Mouse (Mus musculus): ENCODE data around the gene Cox10. TPM values are rescaled to one million over a fixed set of nuclear protein-coding genes. Genes with fewer than 3 reads are reported as not detected.

Cox10 gene
- total and polyA plus RNA-seq, 2 experiments from 2014 or later = 20.9 to 33.0 TPM

GRCm38 (mm10) chr11:63921044-63921951 lies 158.0 kb downstream of the Cox10 start:
- ATAC-seq (no peak), DNase-seq (ENCODE audit: low spot score) (peak; percentile 37)
- peak overlapping the region; percentile 48; the same call in 1 of the 2 replicates for H3K27ac ChIP-seq
- H3K4me1 ChIP-seq (ENCODE audit: insufficient read depth, low read length) = peaks cover 7% of the 10 kb centered on the region
- H3K9me3 ChIP-seq (ENCODE audit: low read length) = no peaks in the 10 kb centered on the region
- H3K27me3 ChIP-seq (ENCODE audit: insufficient read depth, low read length) = peaks cover 60% of the 10 kb centered on the region
- H3K9ac ChIP-seq (replicated peaks; ENCODE audit: low read length) = peak overlapping the region; percentile 41
- peak overlapping the region; percentile 48 for H3K4me3 ChIP-seq (ENCODE audit: low read length)
- no peaks in the 10 kb centered on the region for H3K36me3 ChIP-seq (ENCODE audit: insufficient read depth, low read length)
- TF ChIP-seq CTCF (IDR thresholded peaks at IDR 0.05; ENCODE audit: low read depth) = no peak
- under 1% methylated on average over 76 of the region's 80 CpGs for WGBS
- H3K4me2 ChIP-seq (ENCODE audit: low read depth, low read length) = peak overlapping the region; percentile 67

GRCm38 (mm10) chr11:63920531-63920930 lies 158.7 kb downstream of the Cox10 start:
- Histone ChIP-seq H3K4me3 (ENCODE audit: low read length) (peak overlapping the region; percentile 48), H3K27me3 (ENCODE audit: insufficient read depth, low read length) (peaks cover 65% of the 10 kb centered on the region), H3K9ac (replicated peaks; ENCODE audit: low read length) (peak overlapping the region; percentile 44), H3K27ac (peak overlapping the region; percentile 26; the same call in 1 of the 2 replicates), H3K4me2 (ENCODE audit: low read depth, low read length) (peak overlapping the region; percentile 67), H3K4me1 (ENCODE audit: insufficient read depth, low read length) (peaks cover 7% of the 10 kb centered on the region), H3K9me3 (ENCODE audit: low read length) (no peaks in the 10 kb centered on the region), H3K36me3 (ENCODE audit: insufficient read depth, low read length) (no peaks in the 10 kb centered on the region)
- DNase-seq (ENCODE audit: low spot score) (peak; percentile 93), ATAC-seq (peak; percentile 77)
- WGBS = under 1% methylated on average over 33 of the region's 33 CpGs
- TF ChIP-seq CTCF (IDR thresholded peaks at IDR 0.05; ENCODE audit: low read depth) = peak; percentile 86

- 6% methylated on average over 52 of the region's 52 CpGs for WGBS
- peak overlapping the region; percentile 48 for H3K4me3 ChIP-seq (ENCODE audit: low read length)
- H3K27me3 ChIP-seq (ENCODE audit: insufficient read depth, low read length) = peaks cover 67% of the 10 kb centered on the region
- TF ChIP-seq CTCF (IDR thresholded peaks at IDR 0.05; ENCODE audit: low read depth) = no peak
- no peak overlapping the region for H3K27ac ChIP-seq
- DNase-seq (ENCODE audit: low spot score) (no peak), ATAC-seq (no peak)
- H3K9ac ChIP-seq (replicated peaks; ENCODE audit: low read length) = peak overlapping the region; percentile 44; the same call in 1 of the 2 replicates
- H3K36me3 ChIP-seq (ENCODE audit: insufficient read depth, low read length) = no peaks in the 10 kb centered on the region
- no peaks in the 10 kb centered on the region for H3K9me3 ChIP-seq (ENCODE audit: low read length)
- peak overlapping the region; percentile 67 for H3K4me2 ChIP-seq (ENCODE audit: low read depth, low read length)
- peaks cover 9% of the 10 kb centered on the region for H3K4me1 ChIP-seq (ENCODE audit: insufficient read depth, low read length)
Measured at GRCm38 (mm10) chr11:63919211-63920098, 159.8 kb downstream of the Cox10 start.

GRCm38 (mm10) chr11:63918321-63919105 lies 160.8 kb downstream of the Cox10 start:
- no peak overlapping the region for H3K9ac ChIP-seq (replicated peaks; ENCODE audit: low read length)
- no peak for DNase-seq (ENCODE audit: low spot score)
- TF ChIP-seq CTCF (IDR thresholded peaks at IDR 0.05; ENCODE audit: low read depth) = no peak
- peak overlapping the region; percentile 67 for H3K4me2 ChIP-seq (ENCODE audit: low read depth, low read length)
- 29% methylated on average over 17 of the region's 17 CpGs for WGBS
- ATAC-seq = no peak
- no peaks in the 10 kb centered on the region for H3K9me3 ChIP-seq (ENCODE audit: low read length)
- peak overlapping the region; percentile 48 for H3K4me3 ChIP-seq (ENCODE audit: low read length)
- H3K27ac ChIP-seq = no peak overlapping the region
- peaks cover 13% of the 10 kb centered on the region for H3K4me1 ChIP-seq (ENCODE audit: insufficient read depth, low read length)
- H3K36me3 ChIP-seq (ENCODE audit: insufficient read depth, low read length) = no peaks in the 10 kb centered on the region
- peaks cover 60% of the 10 kb centered on the region for H3K27me3 ChIP-seq (ENCODE audit: insufficient read depth, low read length)

GRCm38 (mm10) chr11:63917561-63917960 lies 161.7 kb downstream of the Cox10 start:
- 40% methylated on average over 6 of the region's 6 CpGs for WGBS
- TF ChIP-seq CTCF (IDR thresholded peaks at IDR 0.05; ENCODE audit: low read depth) = no peak

GRCm38 (mm10) chr11:63914388-63914787 lies 164.9 kb downstream of the Cox10 start:
- no peaks in the 10 kb centered on the region for H3K36me3 ChIP-seq (ENCODE audit: insufficient read depth, low read length)
- peak overlapping the region; percentile 74 for H3K4me2 ChIP-seq (ENCODE audit: low read depth, low read length)
- no peaks in the 10 kb centered on the region for H3K9me3 ChIP-seq (ENCODE audit: low read length)
- 1% methylated on average over 20 of the region's 20 CpGs for WGBS
- no peak overlapping the region for H3K27ac ChIP-seq
- ATAC-seq = peak; percentile 86
- DNase-seq (ENCODE audit: low spot score) = peak; percentile 81
- peaks cover 35% of the 10 kb centered on the region for H3K27me3 ChIP-seq (ENCODE audit: insufficient read depth, low read length)
- H3K4me1 ChIP-seq (ENCODE audit: insufficient read depth, low read length) = 0 out of 2 replicates have a peak, but pooled peaks cover 6% of the 10 kb centered on the region
- peak overlapping the region; percentile 34 for H3K4me3 ChIP-seq (ENCODE audit: low read length)
- TF ChIP-seq CTCF (IDR thresholded peaks at IDR 0.05; ENCODE audit: low read depth) = peak; percentile 11; the same call in 1 of the 2 replicates
- peak overlapping the region; percentile 7; the same call in 1 of the 2 replicates for H3K9ac ChIP-seq (replicated peaks; ENCODE audit: low read length)

More at GRCm38 (mm10) chr11:63917561-63917960, 161.7 kb downstream of the Cox10 start:
- Histone ChIP-seq H3K9ac (replicated peaks; ENCODE audit: low read length) (no peak overlapping the region), H3K4me2 (ENCODE audit: low read depth, low read length) (peak overlapping the region; percentile 21; the same call in 1 of the 2 replicates), H3K27me3 (ENCODE audit: insufficient read depth, low read length) (peaks cover 55% of the 10 kb centered on the region), H3K27ac (no peak overlapping the region), H3K4me3 (ENCODE audit: low read length) (no peak overlapping the region), H3K4me1 (ENCODE audit: insufficient read depth, low read length) (peaks cover 13% of the 10 kb centered on the region), H3K9me3 (ENCODE audit: low read length) (no peaks in the 10 kb centered on the region), H3K36me3 (ENCODE audit: insufficient read depth, low read length) (no peaks in the 10 kb centered on the region)
- no peak for ATAC-seq
- DNase-seq (ENCODE audit: low spot score) = no peak
